Mouse (Mus musculus) adrenal gland, postnatal 0 days (tissue): ENCODE measurements around the gene Tmem215. TPM values are rescaled to one million over a fixed set of nuclear protein-coding genes. Genes with fewer than 3 reads are reported as not detected.

ENCODE experiments used
- polyA plus RNA-seq: library from polyadenylated mRNA; unstranded; fragments of >200 nt; fragmentation: Nextera tagmentation; extraction: Ambion mirVana; gene quantifications from 2 replicates; pipeline ENCODE4 v1.2.1, GENCODE M21; 2015

Gene Tmem215
- polyA plus RNA-seq: 0.51 and 0.60 TPM in 2 replicates

DNA sequence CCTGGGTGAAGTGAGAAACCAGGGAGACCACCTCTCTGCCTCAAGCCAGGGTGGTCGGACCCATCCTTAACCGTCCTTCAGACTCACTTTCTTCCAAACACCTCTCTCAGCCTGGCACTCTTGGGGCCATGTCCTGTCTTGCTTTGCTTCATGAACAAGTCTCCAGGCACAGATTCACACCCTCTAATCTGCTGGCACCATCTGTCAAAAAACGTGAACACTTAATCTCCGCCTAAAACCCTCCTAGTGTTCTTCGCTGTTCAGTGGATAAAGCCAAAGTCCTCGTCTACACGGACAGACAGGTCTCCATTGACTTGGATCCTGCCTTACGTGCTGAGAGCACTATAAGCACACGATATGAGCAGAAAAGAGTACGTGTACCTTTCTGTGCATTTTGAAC lies at the start of gene Tmem215:
Gene Tmem215 (plus strand): TSS at position 301 of the 400 bp plus-strand sequence.

Other genes with a start within 250 kb of the Tmem215 start
- gene Ddx58, start 232.4 kb upstream of the Tmem215 start, polyA plus RNA-seq: 9.4 and 18.5 TPM in 2 replicates
- 110 and 154 TPM in 2 replicates for gene Smim27, start 202.6 kb upstream of the Tmem215 start, polyA plus RNA-seq
- 23.3 and 31.3 TPM in 2 replicates for gene Topors, start 202.3 kb upstream of the Tmem215 start, polyA plus RNA-seq
- 348 and 373 TPM in 2 replicates for gene Ndufb6, start 192.8 kb upstream of the Tmem215 start, polyA plus RNA-seq
- 31.3 and 33.3 TPM in 2 replicates for gene Aptx, start 231.0 kb downstream of the Tmem215 start, polyA plus RNA-seq
- 338 and 374 TPM in 2 replicates for gene Dnaja1, start 250.0 kb downstream of the Tmem215 start, polyA plus RNA-seq